Mouse (Mus musculus) cortical plate, adult 2 months (tissue): ENCODE results near the gene 2210011C24Rik. TPM values are rescaled to one million over a fixed set of nuclear protein-coding genes. Genes with fewer than 3 reads are reported as not detected.

Experiments used
- H3K27ac ChIP-seq: fragments of 200-500 bp; 2 replicates; pipeline ENCODE4 v1.5.1; 2012; ENCODE audit warnings: low read length, control low read depth, inconsistent platforms; ENCODE audit not compliant: insufficient read depth
- H3K4me1 ChIP-seq: fragments of 200-500 bp; 2 replicates; pipeline ENCODE4 v1.6.1; 2011; ENCODE audit warnings: low read length; ENCODE audit not compliant: control insufficient read depth, insufficient read depth
- H3K4me3 ChIP-seq: fragments of 200-500 bp; 2 replicates; pipeline ENCODE4 v1.5.1; 2011; ENCODE audit warnings: mild to moderate bottlenecking, low read length, control low read depth; ENCODE audit not compliant: insufficient read depth
- CTCF ChIP-seq: fragments of 200-500 bp; IDR thresholded peaks from 2 replicates; pipeline ENCODE4 v1.5.1; 2011; ENCODE audit warnings: mild to moderate bottlenecking, control low read depth, low read length; ENCODE audit not compliant: insufficient read depth; ENCODE audit errors: extremely low read depth
- POLR2A ChIP-seq: fragments of 200-500 bp; IDR thresholded peaks from 2 replicates; pipeline ENCODE4 v1.6.1; 2011; ENCODE audit warnings: mild to moderate bottlenecking, low read length, control low read depth; ENCODE audit not compliant: insufficient read depth; ENCODE audit errors: extremely low read depth
- polyA plus RNA-seq: library from polyadenylated mRNA; depleted of rRNA; stranded (reverse); fragments of >200 nt; gene quantifications from 2 replicates; pipeline ENCODE4 v1.2.3, GENCODE M21; 2012; rRNA removed

Gene 2210011C24Rik
- polyA plus RNA-seq, 1 experiment: 1.4 TPM

DNA sequence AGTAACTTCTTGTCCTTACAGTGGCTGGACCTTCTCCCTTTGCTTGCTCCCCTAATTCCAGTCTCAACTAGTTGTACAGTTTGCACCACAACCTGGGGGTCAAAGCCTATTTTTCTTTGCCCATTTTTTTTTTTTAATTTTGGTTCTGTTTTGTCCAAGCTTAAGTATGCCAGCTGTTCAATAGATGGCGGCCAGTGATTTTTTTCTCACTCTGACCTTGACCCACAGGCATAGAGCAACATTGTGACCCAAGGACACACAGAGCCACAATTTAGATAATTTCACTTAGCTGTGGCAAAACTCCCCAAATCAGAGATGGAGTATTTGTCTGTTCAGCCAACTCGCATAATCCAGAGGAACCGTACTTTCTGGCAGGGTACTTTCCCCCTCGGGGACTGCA lies 40.9 kb downstream of the 2210011C24Rik start:
- H3K27ac ChIP-seq: no peak overlapping the region
- H3K4me1 ChIP-seq: no peaks in the 10 kb centered on the region
- TF ChIP-seq CTCF (no peak), POLR2A (no peak)
- no peak overlapping the region for H3K4me3 ChIP-seq

DNA sequence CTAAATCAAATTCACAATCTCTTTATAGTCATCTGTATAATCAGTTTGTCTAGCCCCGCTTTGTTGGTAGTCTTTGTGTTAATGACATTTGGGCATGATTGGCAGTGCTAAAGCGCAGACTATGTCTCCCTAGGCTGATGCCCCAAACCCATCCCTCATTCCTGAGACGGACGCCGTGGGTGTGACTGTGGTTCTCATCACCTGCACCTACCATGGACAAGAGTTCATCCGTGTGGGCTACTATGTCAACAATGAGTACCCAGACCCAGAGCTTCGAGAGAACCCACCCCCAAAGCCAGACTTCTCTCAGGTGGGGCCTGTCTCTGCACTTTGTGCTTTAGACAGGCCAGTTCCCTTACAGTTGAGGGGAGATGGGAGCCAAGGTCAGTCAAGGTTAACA lies 44.3 kb downstream of the 2210011C24Rik start:
- Histone ChIP-seq H3K4me1 (no peaks in the 10 kb centered on the region), H3K27ac (no peak overlapping the region), H3K4me3 (no peak overlapping the region)
- TF ChIP-seq CTCF (no peak), POLR2A (no peak)

DNA sequence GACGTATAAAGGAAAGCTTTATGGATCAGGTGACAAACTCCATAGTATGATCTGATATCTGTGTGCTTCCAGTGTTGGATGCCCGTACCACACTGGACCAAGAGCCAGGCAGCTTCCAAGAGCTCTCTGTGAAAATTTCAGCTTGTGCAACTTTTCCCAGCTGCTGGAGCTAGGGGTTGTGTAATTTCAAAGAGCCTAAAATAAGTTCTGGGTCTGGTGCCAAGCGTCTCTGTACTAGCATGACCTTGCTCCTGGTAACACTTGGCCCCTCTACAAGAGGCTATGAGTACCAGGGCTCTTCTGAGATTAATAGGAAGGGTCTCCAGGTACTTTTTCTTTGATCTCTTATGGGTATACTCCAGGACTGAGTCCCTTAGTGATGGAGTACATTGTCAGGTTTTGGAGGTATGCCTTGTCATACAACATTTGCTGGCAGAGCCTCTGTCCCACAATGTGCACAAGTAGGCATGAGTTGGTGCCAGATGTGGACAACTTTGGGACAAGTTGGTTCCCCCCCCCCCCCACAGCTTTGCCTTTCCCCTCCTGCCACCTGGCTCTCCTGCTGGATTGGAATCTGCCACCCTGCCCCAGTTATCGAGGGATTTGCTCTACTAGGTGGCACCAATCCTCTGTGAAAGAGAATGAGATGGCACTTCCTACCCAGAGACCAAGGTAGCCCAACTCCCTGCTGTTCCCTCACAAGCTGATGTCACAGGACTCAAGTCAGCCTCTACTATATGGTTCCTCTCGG lies 47.8 kb downstream of the 2210011C24Rik start:
- no peak overlapping the region for H3K4me3 ChIP-seq
- TF ChIP-seq POLR2A (no peak), CTCF (no peak)
- H3K27ac ChIP-seq: no peak overlapping the region
- no peaks in the 10 kb centered on the region for H3K4me1 ChIP-seq

Other genes with a start within 250 kb of the 2210011C24Rik start
- gene Adgrl1, start 112.1 kb downstream of the 2210011C24Rik start, polyA plus RNA-seq: 236 and 241 TPM in 2 replicates
- 0.52 and 0.62 TPM in 2 replicates for gene Gm10644, start 57.0 kb downstream of the 2210011C24Rik start, polyA plus RNA-seq
- gene Asf1b, start 56.7 kb downstream of the 2210011C24Rik start, polyA plus RNA-seq: 1.2 and 1.4 TPM in 2 replicates
- gene Prkaca, start 39.2 kb downstream of the 2210011C24Rik start, polyA plus RNA-seq: 181 and 183 TPM in 2 replicates
- 42.4 and 48.4 TPM in 2 replicates for gene Samd1, start 14.5 kb downstream of the 2210011C24Rik start, polyA plus RNA-seq
- 0.13 and 0.21 TPM in 2 replicates for gene 1700067K01Rik, start 10.7 kb downstream of the 2210011C24Rik start, polyA plus RNA-seq
- 2.4 and 2.5 TPM in 2 replicates for gene Palm3, start 9.3 kb upstream of the 2210011C24Rik start, polyA plus RNA-seq
- 0.33 and 0.40 TPM in 2 replicates for gene Il27ra, start 30.4 kb upstream of the 2210011C24Rik start, polyA plus RNA-seq
- not detected in 2 replicates for gene Rln3, start 32.8 kb upstream of the 2210011C24Rik start, polyA plus RNA-seq
- 3.6 and 3.7 TPM in 2 replicates for gene Gm10643, start 53.0 kb upstream of the 2210011C24Rik start, polyA plus RNA-seq
- 28.0 and 29.5 TPM in 2 replicates for gene Rfx1, start 54.7 kb upstream of the 2210011C24Rik start, polyA plus RNA-seq
- 29.9 and 33.2 TPM in 2 replicates for gene Dcaf15, start 92.6 kb upstream of the 2210011C24Rik start, polyA plus RNA-seq
- not detected in 2 replicates for gene Podnl1, start 113.8 kb upstream of the 2210011C24Rik start, polyA plus RNA-seq
- 38.0 and 42.3 TPM in 2 replicates for gene Cc2d1a, start 135.8 kb upstream of the 2210011C24Rik start, polyA plus RNA-seq
- 2.7 and 3.0 TPM in 2 replicates for gene 4930432K21Rik, start 135.9 kb upstream of the 2210011C24Rik start, polyA plus RNA-seq
- 1.8 and 3.6 TPM in 2 replicates for gene Nanos3, start 173.0 kb upstream of the 2210011C24Rik start, polyA plus RNA-seq
- gene Zswim4, start 224.9 kb upstream of the 2210011C24Rik start, polyA plus RNA-seq: 12.2 and 13.6 TPM in 2 replicates
- gene D8Ertd738e, start 237.5 kb upstream of the 2210011C24Rik start, polyA plus RNA-seq: 202 and 213 TPM in 2 replicates
- 25.0 and 25.2 TPM in 2 replicates for gene Mri1, start 245.2 kb upstream of the 2210011C24Rik start, polyA plus RNA-seq